9 mouse cellular contexts compared by ENCODE assay signal in genomic region chr1:36261708-36262504, GRCm38 (mm10). TPM values are rescaled to one million over a fixed set of nuclear protein-coding genes. Genes with fewer than 3 reads are reported as not detected.
A peak's percentile ranks its signal among the peaks of the same experiment; 100 is the strongest.
DNase-seq lines count a peak whose midpoint lies in the region; ATAC-seq and TF ChIP-seq lines count a peak whose summit lies in the region.
"Had no signal": no experiment of that assay in that cellular context is flagged by ENCODE, and none has a peak within 500 bp of the region (broad histone marks: within the 10 kb centered on the region; RNA-seq: fewer than 3 reads in every experiment).

No protein-coding gene starts in this region.

- intact Hi-C loops in gastrocnemius, postnatal 14 days (cut with DNase I; ENCODE audit: low total_unique reads) = no loop called here

- no peaks in the 10 kb centered on the region for H3K27me3 ChIP-seq in hindbrain, embryonic 13.5 days

- H3K9ac ChIP-seq in hindbrain, embryonic 13.5 days = no peak overlapping the region
- H3K9ac ChIP-seq: limb, embryonic 15.5 days had no signal

- ATAC-seq in hindbrain, embryonic 13.5 days (ENCODE audit: low FRiP score) = no peak
- ATAC-seq: hindbrain, postnatal 0 days had no signal

- peaks cover 6% of the 10 kb centered on the region; the same call in 1 of the 2 replicates for H3K4me1 ChIP-seq in bone marrow, adult 2 months (ENCODE audit: control insufficient read depth, insufficient read depth, low read length)
- H3K4me1 ChIP-seq in hindbrain, embryonic 13.5 days (replicated peaks) = no peaks in the 10 kb centered on the region
- H3K4me1 ChIP-seq: limb, embryonic 15.5 days had no signal

- no peaks in the 10 kb centered on the region for H3K36me3 ChIP-seq in hindbrain, embryonic 13.5 days
- H3K36me3 ChIP-seq: limb, embryonic 15.5 days had no signal

- 10% methylated on average over 19 of the region's 19 CpGs for WGBS in bone marrow, adult 2 months
- 87% methylated on average over 19 of the region's 19 CpGs for WGBS in hindbrain, embryonic 13.5 days

- H3K9me3 ChIP-seq in hindbrain, embryonic 13.5 days = no peaks in the 10 kb centered on the region
- H3K9me3 ChIP-seq: limb, embryonic 15.5 days had no signal

- no peak for TF ChIP-seq CTCF in bone marrow, adult 2 months (IDR thresholded peaks at IDR 0.05; ENCODE audit: control insufficient read depth, insufficient read depth, low read length)

- no peak overlapping the region for H3K4me2 ChIP-seq in hindbrain, embryonic 13.5 days
- H3K4me2 ChIP-seq: limb, embryonic 15.5 days had no signal

- DNase-seq in right cerebral cortex, adult 18-20 months = peak; percentile 12
- DNase-seq in right cerebral cortex, postnatal 14 days = no peak
- peak; percentile 70 for DNase-seq in lung, postnatal 36 days
- DNase-seq in telencephalon, adult 2 months (ENCODE audit: low read depth, low spot score) = peak; percentile 41
- DNase-seq in gastrocnemius, postnatal 14 days = no peak

- no peak for TF ChIP-seq POLR2A in bone marrow, adult 2 months (IDR thresholded peaks at IDR 0.05; ENCODE audit: borderline replicate concordance, control insufficient read depth, low read depth, low read length)

- peak overlapping the region; percentile 89 for H3K27ac ChIP-seq in bone marrow, adult 2 months (ENCODE audit: control insufficient read depth, insufficient read depth, low read depth, low read length, poor library complexity)
- no peak overlapping the region for H3K27ac ChIP-seq in hindbrain, embryonic 13.5 days
- H3K27ac ChIP-seq: hindbrain, postnatal 0 days; limb, embryonic 15.5 days had no signal

- no peak overlapping the region for H3K4me3 ChIP-seq in bone marrow, adult 2 months (replicated peaks; ENCODE audit: control insufficient read depth, low read depth, low read length)
- H3K4me3 ChIP-seq in hindbrain, embryonic 13.5 days = no peak overlapping the region
- H3K4me3 ChIP-seq: limb, embryonic 15.5 days had no signal

RNA-seq across cellular contexts. Expression of gene Neurl3, which starts 12.6 kb away (rescaled TPM):
- polyA plus RNA-seq in bone marrow, adult 2 months (2011; ENCODE audit: insufficient read depth, insufficient read length, low replicate concordance, missing spikeins) = 33.7 and 62.7 TPM in 2 replicates
- total RNA-seq in gastrocnemius, postnatal 14 days (2021) = 1 to 10 TPM in 1 of 2 experiments, under 1 TPM in 1; 0.58 to 1.1 TPM
- polyA plus RNA-seq in hindbrain, embryonic 13.5 days (2015; fragmentation: Nextera tagmentation; extraction: Ambion mirVana) = 1.3 and 1.4 TPM in 2 replicates

RNA-seq across cellular contexts. Expression of gene Uggt1, which starts 17.4 kb away (rescaled TPM):
- polyA plus RNA-seq in bone marrow, adult 2 months (2011; ENCODE audit: insufficient read depth, insufficient read length, low replicate concordance, missing spikeins) = 14.8 and 33.9 TPM in 2 replicates
- total RNA-seq in gastrocnemius, postnatal 14 days (2021) = 10 to 100 TPM; 19.5 to 20.3 TPM
- 44.6 and 45.3 TPM in 2 replicates for polyA plus RNA-seq in hindbrain, embryonic 13.5 days (2015; fragmentation: Nextera tagmentation; extraction: Ambion mirVana)

RNA-seq across cellular contexts. Expression of gene Arid5a, which starts 45.6 kb away (rescaled TPM):
- 14.3 and 36.7 TPM in 2 replicates for polyA plus RNA-seq in bone marrow, adult 2 months (2011; ENCODE audit: insufficient read depth, insufficient read length, low replicate concordance, missing spikeins)
- total RNA-seq in gastrocnemius, postnatal 14 days (2021) = 10 to 100 TPM in 1 of 2 experiments, 1 to 10 TPM in 1; 7.8 to 12.0 TPM
- polyA plus RNA-seq in hindbrain, embryonic 13.5 days (2015; fragmentation: Nextera tagmentation; extraction: Ambion mirVana) = 3.8 and 4.0 TPM in 2 replicates

Comparison
In these comparisons a context has a peak if more than half of its experiments do, and no peak if none do; other contexts are left out.
1. DNase-seq: peak in right cerebral cortex, adult 18-20 months (single experiment), lung, postnatal 36 days (single experiment) and telencephalon, adult 2 months (single experiment); none in right cerebral cortex, postnatal 14 days (single experiment) and gastrocnemius, postnatal 14 days (single experiment).
2. RNA of gene Neurl3, which starts 12.6 kb away (polyA plus RNA-seq): 33.7 to 62.7 TPM in bone marrow, adult 2 months; 1.3 to 1.4 TPM in hindbrain, embryonic 13.5 days; every median in the first group is over 10 times any median in the second.